Mouse (Mus musculus): ENCODE measurements at regions not wholly inside any gene's neighbourhood (a gene's known extent, or its start where the extent isn't known, plus 50 kb on each side); places are given as distances from the start of the nearest gene placed in this dataset.

GRCm38 (mm10) chr14:58567472-58567871 lies 497.1 kb downstream of the Fgf9 start:
- no peak overlapping the region for H3K9ac ChIP-seq
- no peak overlapping the region for H3K4me3 ChIP-seq (ENCODE audit: low read depth, low read length)
- no peak for TF ChIP-seq CTCF (IDR thresholded peaks at IDR 0.05; ENCODE audit: low read depth)
- H3K27ac ChIP-seq (ENCODE audit: low read depth, low read length): no peak overlapping the region
- no peaks in the 10 kb centered on the region for H3K4me1 ChIP-seq (ENCODE audit: insufficient read depth)
- H3K36me3 ChIP-seq (ENCODE audit: insufficient read depth): no peaks in the 10 kb centered on the region
- 0 out of 2 replicates have a peak, but pooled peaks cover 3% of the 10 kb centered on the region for H3K9me3 ChIP-seq (ENCODE audit: low read length)
- H3K27me3 ChIP-seq (ENCODE audit: insufficient read depth, low read length): no peaks in the 10 kb centered on the region
- no peak overlapping the region for H3K4me2 ChIP-seq (ENCODE audit: low read depth)
- ATAC-seq (no peak), DNase-seq (no peak)

- no peak overlapping the region for H3K9ac ChIP-seq
- WGBS: 72% methylated on average over 2 of the region's 2 CpGs
- no peaks in the 10 kb centered on the region for H3K36me3 ChIP-seq (ENCODE audit: insufficient read depth)
- H3K27ac ChIP-seq (ENCODE audit: low read depth, low read length): no peak overlapping the region
- DNase-seq: no peak
- TF ChIP-seq CTCF (IDR thresholded peaks at IDR 0.05; ENCODE audit: low read depth): no peak
- H3K4me1 ChIP-seq (ENCODE audit: insufficient read depth): no peaks in the 10 kb centered on the region
- no peak for ATAC-seq
- no peak overlapping the region for H3K4me2 ChIP-seq (ENCODE audit: low read depth)
- H3K4me3 ChIP-seq (ENCODE audit: low read depth, low read length): no peak overlapping the region
- no peaks in the 10 kb centered on the region for H3K27me3 ChIP-seq (ENCODE audit: insufficient read depth, low read length)
- H3K9me3 ChIP-seq (ENCODE audit: low read length): no peaks in the 10 kb centered on the region
Measured at GRCm38 (mm10) chr14:58563082-58563481, 492.7 kb downstream of the Fgf9 start.

GRCm38 (mm10) chr14:58550785-58551184 lies 480.4 kb downstream of the Fgf9 start:
- H3K9ac ChIP-seq: no peak overlapping the region

GRCm38 (mm10) chr14:58545778-58546177 lies 475.4 kb downstream of the Fgf9 start:
- WGBS: 10% methylated on average over 5 of the region's 5 CpGs
- no peak overlapping the region for H3K27ac ChIP-seq (ENCODE audit: low read depth, low read length)
- no peak for ATAC-seq
- DNase-seq: no peak
- H3K4me2 ChIP-seq (ENCODE audit: low read depth): no peak overlapping the region
- no peaks in the 10 kb centered on the region for H3K27me3 ChIP-seq (ENCODE audit: insufficient read depth, low read length)
- no peaks in the 10 kb centered on the region for H3K9me3 ChIP-seq (ENCODE audit: low read length)
- H3K4me1 ChIP-seq (ENCODE audit: insufficient read depth): no peaks in the 10 kb centered on the region
- H3K36me3 ChIP-seq (ENCODE audit: insufficient read depth): no peaks in the 10 kb centered on the region
- no peak overlapping the region for H3K4me3 ChIP-seq (ENCODE audit: low read depth, low read length)
- no peak overlapping the region for H3K9ac ChIP-seq
- TF ChIP-seq CTCF (IDR thresholded peaks at IDR 0.05; ENCODE audit: low read depth): no peak

More at GRCm38 (mm10) chr14:58550785-58551184, 480.4 kb downstream of the Fgf9 start:
- Histone ChIP-seq H3K9me3 (ENCODE audit: low read length) (no peaks in the 10 kb centered on the region), H3K4me1 (ENCODE audit: insufficient read depth) (no peaks in the 10 kb centered on the region), H3K36me3 (ENCODE audit: insufficient read depth) (no peaks in the 10 kb centered on the region), H3K4me3 (ENCODE audit: low read depth, low read length) (no peak overlapping the region), H3K27me3 (ENCODE audit: insufficient read depth, low read length) (no peaks in the 10 kb centered on the region), H3K4me2 (ENCODE audit: low read depth) (no peak overlapping the region), H3K27ac (ENCODE audit: low read depth, low read length) (no peak overlapping the region)
- WGBS: 47% methylated on average over 2 of the region's 2 CpGs
- no peak for DNase-seq
- ATAC-seq: no peak
- TF ChIP-seq CTCF (IDR thresholded peaks at IDR 0.05; ENCODE audit: low read depth): no peak

GRCm38 (mm10) chr14:58543140-58543767 lies 472.9 kb downstream of the Fgf9 start:
- no peak overlapping the region for H3K4me2 ChIP-seq (ENCODE audit: low read depth)
- no peak overlapping the region for H3K9ac ChIP-seq
- WGBS: 71% methylated on average over 10 of the region's 10 CpGs
- H3K4me3 ChIP-seq (ENCODE audit: low read depth, low read length): no peak overlapping the region
- ATAC-seq (peak; percentile 81), DNase-seq (no peak)
- H3K27me3 ChIP-seq (ENCODE audit: insufficient read depth, low read length): no peaks in the 10 kb centered on the region
- TF ChIP-seq CTCF (IDR thresholded peaks at IDR 0.05; ENCODE audit: low read depth): no peak
- no peaks in the 10 kb centered on the region for H3K36me3 ChIP-seq (ENCODE audit: insufficient read depth)
- no peak overlapping the region for H3K27ac ChIP-seq (ENCODE audit: low read depth, low read length)
- no peaks in the 10 kb centered on the region for H3K4me1 ChIP-seq (ENCODE audit: insufficient read depth)
- no peaks in the 10 kb centered on the region for H3K9me3 ChIP-seq (ENCODE audit: low read length)

- H3K4me1 ChIP-seq (ENCODE audit: insufficient read depth): no peaks in the 10 kb centered on the region
- DNase-seq (no peak), ATAC-seq (no peak)
- no peak overlapping the region for H3K4me3 ChIP-seq (ENCODE audit: low read depth, low read length)
- H3K9ac ChIP-seq: no peak overlapping the region
- no peaks in the 10 kb centered on the region for H3K36me3 ChIP-seq (ENCODE audit: insufficient read depth)
- no peak overlapping the region for H3K4me2 ChIP-seq (ENCODE audit: low read depth)
- no peaks in the 10 kb centered on the region for H3K27me3 ChIP-seq (ENCODE audit: insufficient read depth, low read length)
- no peak overlapping the region for H3K27ac ChIP-seq (ENCODE audit: low read depth, low read length)
- no peak for TF ChIP-seq CTCF (IDR thresholded peaks at IDR 0.05; ENCODE audit: low read depth)
- WGBS: 68% methylated on average over 6 of the region's 6 CpGs
- no peaks in the 10 kb centered on the region for H3K9me3 ChIP-seq (ENCODE audit: low read length)
Measured at GRCm38 (mm10) chr14:58538135-58538534, 467.8 kb downstream of the Fgf9 start.

GRCm38 (mm10) chr14:58520976-58521549 lies 450.7 kb downstream of the Fgf9 start:
- H3K4me2 ChIP-seq (ENCODE audit: low read depth): no peak overlapping the region
- no peaks in the 10 kb centered on the region for H3K9me3 ChIP-seq (ENCODE audit: low read length)
- ATAC-seq (no peak), DNase-seq (no peak)
- TF ChIP-seq CTCF (IDR thresholded peaks at IDR 0.05; ENCODE audit: low read depth): no peak
- H3K27me3 ChIP-seq (ENCODE audit: insufficient read depth, low read length): no peaks in the 10 kb centered on the region
- no peaks in the 10 kb centered on the region for H3K4me1 ChIP-seq (ENCODE audit: insufficient read depth)
- H3K9ac ChIP-seq: no peak overlapping the region
- 38% methylated on average over 5 of the region's 5 CpGs for WGBS
- no peak overlapping the region for H3K4me3 ChIP-seq (ENCODE audit: low read depth, low read length)
- no peak overlapping the region for H3K27ac ChIP-seq (ENCODE audit: low read depth, low read length)
- no peaks in the 10 kb centered on the region for H3K36me3 ChIP-seq (ENCODE audit: insufficient read depth)

Data from forebrain, postnatal 0 days (tissue).